Mouse (Mus musculus) left cerebral cortex, postnatal 36 days (tissue): ENCODE data around the gene Palb2. TPM values are rescaled to one million over a fixed set of nuclear protein-coding genes. Genes with fewer than 3 reads are reported as not detected.
"Not testable (repeated sequence)": the region's sequence is repeated elsewhere in the genome, so short reads cannot be mapped to it uniquely, and the experiment has no call there.

Experiments
- DNase-seq, 2 experiments: peaks; one replicate each; pipeline ENCODE4 v3.0.0; 2021 to 2022; ENCODE audit warnings: low spot score in 2 of 2, mixed read lengths in 1 of 2
- intact Hi-C: fragments of 180-260 bp; cut with DNase I; formaldehyde crosslinking; loops from one replicate; pipeline ENCODE4 v1.15.1; 2025
- total RNA-seq, 2 experiments: library from RNA; stranded (reverse); gene quantifications; 2 replicates each; pipeline ENCODE4 v1.2.3; 2021

The Palb2 gene
- total RNA-seq, 2 experiments from 2014 or later: 1.1 to 1.9 TPM

DNA sequence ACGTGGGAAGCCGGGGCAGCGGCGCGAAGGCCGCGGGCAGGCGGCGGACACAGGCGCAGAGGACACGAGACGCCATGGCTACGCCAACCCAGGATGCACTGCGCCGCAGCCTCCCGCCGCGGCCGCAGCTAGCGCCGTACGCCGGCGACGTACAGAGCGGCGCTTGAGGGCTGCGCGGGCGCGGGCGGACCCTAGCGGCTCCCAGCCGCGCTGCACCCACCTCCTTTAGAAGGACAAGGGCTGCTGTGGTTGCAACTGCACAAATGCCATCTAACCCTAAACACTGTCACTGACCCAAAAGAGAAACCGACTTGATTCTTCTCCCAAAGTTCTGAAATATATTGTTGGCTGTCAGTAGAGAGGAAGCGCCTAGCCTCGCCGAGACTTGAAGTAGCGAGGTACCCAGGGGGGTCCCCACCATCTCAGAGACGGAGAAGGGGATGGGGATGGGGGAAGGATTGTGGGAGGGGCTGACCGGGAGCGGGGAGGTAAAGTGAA is 31.0 kb downstream of the Palb2 start, which contains the start of gene Ndufab1:
Gene Ndufab1, minus strand, starts transcription at position 140 of the 498 bp plus-strand sequence.
- peak; percentile 88 to 92 for DNase-seq
- intact Hi-C loops: loop anchor here (5.0 kb wide), 1 partner anchor 34 kb away; the partner anchor contains the start of genes Ears2 and Ubfd1

DNA sequence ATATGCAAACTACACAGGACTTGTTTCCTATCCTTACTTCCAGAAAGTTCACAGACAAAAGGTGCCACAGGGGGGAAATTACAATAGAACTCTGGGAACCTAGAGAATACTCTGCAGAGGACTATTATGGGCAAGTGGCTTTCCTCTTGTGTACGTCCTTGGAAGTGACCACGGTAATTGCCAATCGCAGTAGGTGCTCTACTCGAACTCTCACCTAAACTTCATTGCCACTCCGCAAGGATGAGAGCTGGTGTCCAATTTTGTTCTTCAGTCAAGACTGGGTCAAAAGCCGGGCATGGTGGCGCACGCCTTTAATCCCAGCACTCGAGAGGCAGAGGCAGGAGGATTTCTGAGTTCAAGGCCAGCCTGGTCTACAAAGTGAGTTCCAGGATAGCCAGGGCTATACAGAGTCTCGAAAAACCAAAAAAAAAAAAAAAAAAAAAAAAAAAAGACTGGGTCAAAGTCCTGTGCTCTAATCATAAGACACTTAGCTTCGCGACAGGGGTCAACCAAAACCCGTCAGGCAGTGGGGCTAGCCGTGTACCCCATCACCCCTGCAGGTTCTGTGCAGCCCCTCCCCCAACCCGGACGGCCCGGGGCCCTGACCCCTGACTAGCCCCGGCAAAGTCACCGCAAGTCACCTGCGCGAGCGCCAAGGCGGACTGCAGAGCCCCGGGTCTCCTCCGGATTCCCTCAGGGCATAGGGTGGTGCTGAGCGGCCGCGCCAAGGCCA is 31.6 kb downstream of the Palb2 start:
- intact Hi-C loops: loop anchor here (5.0 kb wide), 1 partner anchor 34 kb away; the partner anchor contains the start of genes Ears2 and Ubfd1
- DNase-seq: not testable (repeated sequence)

- DNase-seq: peak in 1 of 2 experiments; percentile 16
- intact Hi-C loops: no loop called here
These were observed 33.6 kb downstream of the Palb2 start for GRCm38 (mm10) chr7:122099222-122099621.

- intact Hi-C loops: no loop called here
- DNase-seq: no peak
These were observed 34.8 kb downstream of the Palb2 start for GRCm38 (mm10) chr7:122098009-122098408.

- no peak for DNase-seq
- intact Hi-C loops: no loop called here
These were observed 38.0 kb downstream of the Palb2 start for GRCm38 (mm10) chr7:122094564-122095330.

GRCm38 (mm10) chr7:122087195-122087982 is 45.4 kb downstream of the Palb2 start:
- DNase-seq: peak in 1 of 2 experiments; percentile 17

DNA sequence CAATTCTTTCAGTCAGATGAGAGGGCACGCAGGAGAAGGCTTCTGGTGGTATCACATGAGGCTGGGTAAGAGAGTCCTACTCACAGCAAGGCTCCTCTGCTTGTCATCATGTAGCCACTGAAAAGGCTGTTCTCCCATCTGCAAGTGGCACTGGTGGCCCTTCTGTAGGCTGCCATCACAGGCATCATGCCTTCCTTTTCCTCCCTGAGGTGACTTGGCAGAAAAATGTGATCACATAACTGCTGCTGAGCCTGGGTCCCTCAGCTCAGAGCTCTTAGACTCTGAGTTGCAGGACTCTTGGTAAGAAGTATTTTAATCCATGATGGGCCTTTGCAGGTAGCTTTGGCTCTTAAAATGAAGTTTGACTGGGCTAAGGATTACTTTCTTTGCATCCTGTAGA is 51.7 kb downstream of the Palb2 start:
- intact Hi-C loops: no loop called here
- DNase-seq: no peak

More at GRCm38 (mm10) chr7:122087195-122087982, 45.4 kb downstream of the Palb2 start:
- intact Hi-C loops: no loop called here

DNA sequence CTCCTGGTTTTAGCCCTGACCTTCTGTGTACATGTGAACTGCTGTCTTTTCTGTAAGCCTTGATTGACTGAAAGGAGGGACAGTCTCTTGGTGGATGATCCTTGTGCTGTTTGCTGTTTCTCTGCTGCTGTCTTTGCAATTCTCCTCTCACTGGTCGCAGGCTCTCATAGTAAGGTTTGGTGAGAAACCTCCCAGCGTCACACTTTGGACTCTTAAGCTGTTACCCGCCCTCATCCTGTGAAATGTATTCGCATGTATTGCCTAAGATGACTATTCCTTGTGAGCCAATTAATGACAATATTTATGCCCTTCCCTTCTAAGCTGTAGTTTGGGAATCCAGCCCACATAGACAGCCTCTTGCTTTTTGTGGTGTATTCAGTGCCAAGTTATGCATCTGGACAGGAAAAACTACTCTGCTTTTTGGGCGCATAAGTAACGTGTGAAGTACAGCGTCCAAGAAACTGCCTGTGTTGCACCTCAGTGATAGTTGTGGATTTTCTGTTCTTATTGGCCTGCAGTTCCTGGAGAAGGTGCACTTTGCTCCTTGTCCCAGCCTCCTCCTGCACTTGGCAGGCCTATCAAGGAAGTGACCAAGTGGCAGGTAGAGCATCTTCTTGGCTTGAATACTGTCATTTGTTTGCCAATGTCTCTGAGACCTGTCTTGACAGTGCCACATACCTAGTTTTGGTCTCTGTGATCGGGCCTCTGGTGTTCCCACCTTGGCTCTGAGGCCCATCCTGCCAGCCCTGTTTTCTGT is 52.8 kb downstream of the Palb2 start:
- intact Hi-C loops: no loop called here
- no peak for DNase-seq

DNA sequence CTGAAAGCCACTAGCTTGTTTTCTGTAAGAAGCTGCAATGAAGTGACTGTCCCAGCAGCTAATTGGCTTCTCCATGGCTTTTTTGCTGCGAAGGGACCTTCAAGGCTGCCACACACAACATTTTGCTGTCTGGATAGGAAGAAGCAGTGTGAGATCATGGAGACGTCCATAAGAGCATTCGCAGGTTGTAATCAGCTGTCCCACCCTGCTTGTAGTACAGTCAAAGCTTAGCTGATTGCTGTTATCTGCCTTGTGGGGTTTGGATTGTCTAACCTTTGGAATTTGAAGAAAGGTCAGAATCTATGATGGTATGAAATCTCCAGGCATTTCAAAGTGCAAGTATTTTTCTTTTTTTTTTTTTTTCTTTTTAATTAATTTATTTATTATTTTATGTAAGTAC is 58.4 kb downstream of the Palb2 start:
- intact Hi-C loops: no loop called here
- no peak for DNase-seq

DNA sequence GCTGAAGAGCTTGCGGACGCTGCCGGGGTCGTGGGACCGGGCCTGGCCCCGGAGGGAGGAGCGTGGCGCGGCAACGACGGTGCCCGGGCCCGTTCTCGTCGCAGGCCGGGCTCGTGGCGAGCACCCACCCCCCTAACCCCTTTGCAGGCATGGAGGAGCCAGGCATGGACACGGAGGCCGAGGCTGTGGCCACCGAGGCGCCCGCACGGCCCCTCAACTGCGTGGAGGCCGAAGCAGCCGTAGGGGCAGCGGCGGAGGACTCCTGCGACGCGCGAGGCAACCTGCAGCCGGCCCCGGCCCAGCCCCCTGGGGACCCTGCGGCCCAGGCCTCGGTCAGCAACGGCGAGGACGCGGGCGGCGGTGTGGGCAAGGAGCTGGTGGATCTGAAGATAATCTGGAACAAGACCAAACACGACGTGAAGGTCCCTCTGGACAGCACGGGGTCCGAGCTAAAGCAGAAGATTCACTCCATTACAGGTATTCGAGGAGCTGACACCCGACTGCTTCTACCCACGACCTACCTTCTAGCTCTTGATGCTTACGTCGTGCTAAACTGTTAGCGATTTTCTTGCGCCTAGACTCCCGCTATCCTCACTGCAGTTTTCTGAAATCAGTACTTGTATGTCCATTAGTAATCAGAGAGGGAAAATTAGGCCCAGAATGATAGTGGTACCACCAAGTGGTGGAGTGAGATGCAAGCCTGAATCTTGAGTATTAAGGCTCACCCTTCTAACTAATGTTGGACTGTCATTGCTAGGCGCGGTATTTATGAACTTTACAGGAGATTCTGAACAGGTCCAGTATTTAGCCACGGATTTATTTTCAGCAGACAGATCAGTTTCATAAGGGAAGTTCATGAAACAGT is 65.0 kb downstream of the Palb2 start:
- DNase-seq: no peak
- intact Hi-C loops: loop anchor here (5.0 kb wide), 1 partner anchor 35 kb away; the partner anchor contains the start of gene Ndufab1

- intact Hi-C loops: loop anchor here (5.0 kb wide), 1 partner anchor 35 kb away; the partner anchor contains the start of gene Ndufab1
These were observed 65.8 kb downstream of the Palb2 start, which contains the start of the genes Ubfd1 and Ears2 for GRCm38 (mm10) chr7:122066945-122067516. Ubfd1 (plus strand) TSS chr7:122067175. Ears2 (minus strand) TSS chr7:122067263.

GRCm38 (mm10) chr7:122066102-122066944 is 66.5 kb downstream of the Palb2 start:
- intact Hi-C loops: loop anchor here (5.0 kb wide), 1 partner anchor 36 kb away; the partner anchor contains the start of gene Ndufab1
- DNase-seq: no peak

More at GRCm38 (mm10) chr7:122066945-122067516, 65.8 kb downstream of the Palb2 start, which contains the start of the genes Ubfd1 and Ears2:
- peak; percentile 98 to 99 for DNase-seq

- no peak for DNase-seq
These were observed 67.1 kb downstream of the Palb2 start for GRCm38 (mm10) chr7:122065656-122066055.

More at GRCm38 (mm10) chr7:122065656-122066055, 67.1 kb downstream of the Palb2 start:
- intact Hi-C loops: loop anchor here (5.0 kb wide), 1 partner anchor 37 kb away; the partner anchor contains the start of gene Ndufab1
